Mouse (Mus musculus): ENCODE measurements around the gene Tapt1.

- no peak for TF ChIP-seq CTCF (IDR thresholded peaks at IDR 0.05; ENCODE audit: low read depth, low read length)
- no peak for TF ChIP-seq POLR2A (IDR thresholded peaks at IDR 0.05; ENCODE audit: borderline replicate concordance, low read depth, low read length)
Measured at GRCm38 (mm10) chr5:44199109-44199508, 27.3 kb downstream of the Tapt1 start.

All from bone marrow macrophage, adult 2 months (primary cell).